Mouse (Mus musculus) olfactory bulb, adult 2 months (tissue): Measurements from ENCODE around the gene Hes3.

ENCODE experiments used
- CTCF ChIP-seq: fragments of 200-500 bp; IDR thresholded peaks from 2 replicates; pipeline ENCODE4 v1.5.1; 2012; ENCODE audit warnings: low read depth, mild to moderate bottlenecking, low read length, moderate library complexity; ENCODE audit not compliant: insufficient read depth
- POLR2A ChIP-seq: fragments of 200-500 bp; IDR thresholded peaks from 2 replicates; pipeline ENCODE4 v1.6.1; 2012; ENCODE audit warnings: mild to moderate bottlenecking, low read depth, low read length, moderate library complexity; ENCODE audit not compliant: insufficient read depth

DNA sequence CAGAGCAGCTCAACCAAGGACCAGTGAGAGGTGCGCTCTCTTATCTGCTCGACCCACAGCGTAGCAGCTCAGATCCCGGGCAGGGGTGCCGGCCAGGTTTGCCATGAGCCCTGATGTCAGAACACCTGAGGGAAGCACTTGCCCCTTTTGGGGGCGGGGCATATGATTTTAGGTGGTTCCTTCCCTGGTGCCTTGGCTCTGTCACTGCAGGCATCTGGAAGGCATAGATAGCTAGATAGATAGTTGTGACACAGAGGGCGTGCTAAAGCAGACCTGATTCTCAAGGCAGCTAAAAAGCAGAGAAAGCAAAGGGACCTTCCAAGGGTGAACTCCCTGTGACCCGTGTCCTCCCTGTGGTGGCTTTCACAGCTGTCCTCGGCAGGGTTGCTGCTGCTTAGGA lies 28.4 kb downstream of the Hes3 start:
- TF ChIP-seq POLR2A (no peak), CTCF (no peak)
